Mouse (Mus musculus) cerebellum, postnatal 14 days (tissue): Measurements from ENCODE around the gene Nrde2.
"Not testable (repeated sequence)": the region's sequence is repeated elsewhere in the genome, so short reads cannot be mapped to it uniquely, and the experiment has no call there.

Source experiments
- DNase-seq, 2 experiments: peaks; one replicate each; pipeline ENCODE4 v3.0.0; 2021; ENCODE audit warnings: mixed read lengths in 2 of 2

Gene Nrde2

GRCm38 (mm10) chr12:100159261-100159975, at the start of gene Nrde2:
TSS of gene Nrde2 (minus strand) at chr12:100159653.
- peak; percentile 91 to 92 for DNase-seq

- no peak for DNase-seq
These were observed 47.5 kb upstream of the Nrde2 start for GRCm38 (mm10) chr12:100206926-100207325.

- DNase-seq: no peak
These were observed 47.1 kb upstream of the Nrde2 start for GRCm38 (mm10) chr12:100206521-100206920.

GRCm38 (mm10) chr12:100205156-100205555, 45.7 kb upstream of the Nrde2 start:
- no peak for DNase-seq

GRCm38 (mm10) chr12:100203759-100204158, 44.3 kb upstream of the Nrde2 start:
- DNase-seq: no peak

- DNase-seq: peak; percentile 98
These were observed 42.4 kb upstream of the Nrde2 start for GRCm38 (mm10) chr12:100201838-100202237.

- DNase-seq: no peak
These were observed 41.9 kb upstream of the Nrde2 start for GRCm38 (mm10) chr12:100201363-100201711.

GRCm38 (mm10) chr12:100200645-100201362, 41.4 kb upstream of the Nrde2 start:
- DNase-seq: peak; percentile 59 to 61

- DNase-seq: peak; percentile 73 to 79
These were observed 40.6 kb upstream of the Nrde2 start for GRCm38 (mm10) chr12:100199891-100200644.

- peak; percentile 97 to 99 for DNase-seq
These were observed 39.7 kb upstream of the Nrde2 start, which contains the start of gene Calm1 for GRCm38 (mm10) chr12:100198967-100199660. TSS of gene Calm1 (plus strand) at chr12:100199435.

GRCm38 (mm10) chr12:100196786-100197185, 37.3 kb upstream of the Nrde2 start:
- DNase-seq: no peak

GRCm38 (mm10) chr12:100194181-100194580, 34.7 kb upstream of the Nrde2 start:
- DNase-seq: no peak

GRCm38 (mm10) chr12:100190802-100191201, 31.3 kb upstream of the Nrde2 start:
- no peak for DNase-seq

GRCm38 (mm10) chr12:100187756-100188430, 28.4 kb upstream of the Nrde2 start:
- peak in 1 of 2 experiments; percentile 48 for DNase-seq

GRCm38 (mm10) chr12:100187013-100187755, 27.7 kb upstream of the Nrde2 start:
- DNase-seq: peak; percentile 99

GRCm38 (mm10) chr12:100186376-100186775, 26.9 kb upstream of the Nrde2 start:
- peak; percentile 63 to 73 for DNase-seq

- DNase-seq: no peak
These were observed 26.4 kb upstream of the Nrde2 start for GRCm38 (mm10) chr12:100185897-100186296.

- DNase-seq: not testable (repeated sequence)
These were observed 25.5 kb upstream of the Nrde2 start for GRCm38 (mm10) chr12:100184976-100185375.

- no peak for DNase-seq
These were observed 24.5 kb upstream of the Nrde2 start for GRCm38 (mm10) chr12:100183970-100184369.

GRCm38 (mm10) chr12:100182676-100183075, 23.2 kb upstream of the Nrde2 start:
- DNase-seq: no peak

GRCm38 (mm10) chr12:100180802-100181201, 21.3 kb upstream of the Nrde2 start:
- DNase-seq: no peak
